Mouse (Mus musculus) limb, embryonic 14.5 days (tissue): ENCODE measurements around the gene Emid1. TPM values are rescaled to one million over a fixed set of nuclear protein-coding genes. Genes with fewer than 3 reads are reported as not detected.

Experiments
- ATAC-seq: fragments of 200-750 bp; cut with Nextera tagmentation; 2 replicates; pipeline ENCODE4 v1.8.0; 2017; ENCODE audit warnings: low read depth, moderate number of reproducible peaks, moderate TSS enrichment; ENCODE audit not compliant: low FRiP score
- DNase-seq: peaks from one replicate; pipeline ENCODE4 v3.0.0-alpha.2; 2015; ENCODE audit warnings: low spot score
- H3K27ac ChIP-seq: fragments of 300-500 bp; sonication (generic); replicated peaks from 2 replicates; pipeline ENCODE4 v1.5.1; 2014; ENCODE audit warnings: low read depth, mild to moderate bottlenecking, low read length, moderate library complexity, mixed read lengths
- H3K27me3 ChIP-seq: fragments of 300-500 bp; sonication (generic); 2 replicates; pipeline ENCODE4 v1.6.1; 2014; ENCODE audit warnings: low read length, mixed read lengths; ENCODE audit not compliant: control insufficient read depth, insufficient read depth
- H3K36me3 ChIP-seq: fragments of 300-500 bp; sonication (generic); 2 replicates; pipeline ENCODE4 v1.6.1; 2014; ENCODE audit warnings: mild to moderate bottlenecking, low read length, moderate library complexity, mixed read lengths; ENCODE audit not compliant: control insufficient read depth, insufficient read depth
- H3K4me1 ChIP-seq: fragments of 300-500 bp; sonication (generic); 2 replicates; pipeline ENCODE4 v1.6.1; 2014; ENCODE audit warnings: antibody characterized with exemption, low read length, mixed read lengths; ENCODE audit not compliant: control insufficient read depth, insufficient read depth
- H3K4me2 ChIP-seq: fragments of 300-500 bp; sonication (generic); replicated peaks from 2 replicates; pipeline ENCODE4 v1.6.1; 2014; ENCODE audit warnings: low read depth, mild to moderate bottlenecking, low read length, moderate library complexity; ENCODE audit not compliant: severe bottlenecking
- H3K4me3 ChIP-seq: fragments of 300-500 bp; sonication (generic); replicated peaks from 2 replicates; pipeline ENCODE4 v1.5.1; 2014; ENCODE audit warnings: low read length
- H3K9ac ChIP-seq: fragments of 300-500 bp; sonication (generic); 2 replicates; pipeline ENCODE4 v1.6.1; 2014; ENCODE audit warnings: mild to moderate bottlenecking, low read depth, low read length, moderate library complexity; ENCODE audit not compliant: severe bottlenecking
- H3K9me3 ChIP-seq: fragments of 300-500 bp; sonication (generic); 2 replicates; pipeline ENCODE4 v1.6.1; 2016; ENCODE audit warnings: low read length; ENCODE audit not compliant: control insufficient read depth
- POLR2A ChIP-seq: fragments of 200-500 bp; IDR thresholded peaks from 2 replicates; pipeline ENCODE4 v1.8.0; 2012; ENCODE audit warnings: inconsistent platforms, mild to moderate bottlenecking, moderate library complexity, borderline replicate concordance; ENCODE audit not compliant: insufficient read depth, insufficient read length; ENCODE audit errors: extremely low read depth
- WGBS: fragments of 180-500 bp; shearing (Covaris S2); extraction: QIAGEN DNeasy Blood & Tissue Kit; methylation state at CpG from one replicate; pipeline ENCODE4 v1.1.7; 2014; 5-methylcytosine and 5-hydroxymethylcytosine counted together
- polyA plus RNA-seq, 2 experiments: library from polyadenylated mRNA; depleted of rRNA in 1 of 2; stranded (reverse) in 1 of 2; unstranded in 1 of 2; fragments of >200 nt; fragmentation: Nextera tagmentation in 1 of 2; extraction: Ambion mirVana in 1 of 2; gene quantifications; 2 replicates each; pipeline versions ENCODE4 v1.2.1 to v1.2.3; 2012 to 2014

The Emid1 gene
- polyA plus RNA-seq, 2 experiments, result 25.3 to 32.2 TPM

GRCm38 (mm10) chr11:5132751-5133150, 19.3 kb downstream of the Emid1 start:
- Histone ChIP-seq H3K27ac (no peak overlapping the region), H3K4me3 (no peak overlapping the region), H3K36me3 (no peaks in the 10 kb centered on the region), H3K9me3 (no peaks in the 10 kb centered on the region), H3K9ac (no peak overlapping the region), H3K4me1 (no peaks in the 10 kb centered on the region), H3K27me3 (no peaks in the 10 kb centered on the region), H3K4me2 (no peak overlapping the region)
- WGBS, result 58% methylated on average over 4 of the region's 4 CpGs
- DNase-seq (no peak), ATAC-seq (no peak)
- TF ChIP-seq POLR2A, result no peak

GRCm38 (mm10) chr11:5130111-5130665, 21.9 kb downstream of the Emid1 start:
- no peak overlapping the region for H3K9ac ChIP-seq
- no peaks in the 10 kb centered on the region for H3K9me3 ChIP-seq
- H3K4me1 ChIP-seq, result no peaks in the 10 kb centered on the region
- H3K4me3 ChIP-seq, result no peak overlapping the region
- no peaks in the 10 kb centered on the region for H3K36me3 ChIP-seq
- TF ChIP-seq POLR2A, result no peak
- no peak overlapping the region for H3K27ac ChIP-seq
- DNase-seq (no peak), ATAC-seq (no peak)
- H3K4me2 ChIP-seq, result no peak overlapping the region
- 61% methylated on average over 4 of the region's 4 CpGs for WGBS
- no peaks in the 10 kb centered on the region for H3K27me3 ChIP-seq

- Histone ChIP-seq H3K4me2 (no peak overlapping the region), H3K9ac (no peak overlapping the region), H3K27ac (no peak overlapping the region), H3K9me3 (no peaks in the 10 kb centered on the region), H3K4me1 (no peaks in the 10 kb centered on the region), H3K4me3 (no peak overlapping the region), H3K27me3 (no peaks in the 10 kb centered on the region), H3K36me3 (no peaks in the 10 kb centered on the region)
- ATAC-seq, result no peak
- no peak for DNase-seq
- WGBS, result 38% methylated on average over 5 of the region's 5 CpGs
- TF ChIP-seq POLR2A, result no peak
Observed at GRCm38 (mm10) chr11:5129035-5129480, 23.0 kb downstream of the Emid1 start.

GRCm38 (mm10) chr11:5125713-5126112, 26.3 kb downstream of the Emid1 start:
- no peak for DNase-seq
- Histone ChIP-seq H3K4me2 (no peak overlapping the region), H3K36me3 (no peaks in the 10 kb centered on the region), H3K9me3 (no peaks in the 10 kb centered on the region), H3K9ac (no peak overlapping the region), H3K4me3 (no peak overlapping the region), H3K27me3 (no peaks in the 10 kb centered on the region), H3K4me1 (no peaks in the 10 kb centered on the region), H3K27ac (no peak overlapping the region)
- WGBS, result 79% methylated on average over 4 of the region's 4 CpGs
- ATAC-seq, result no peak
- TF ChIP-seq POLR2A, result no peak

GRCm38 (mm10) chr11:5114931-5115581, 37.0 kb downstream of the Emid1 start:
- peak; percentile 71 for ATAC-seq

More at GRCm38 (mm10) chr11:5114931-5115581, 37.0 kb downstream of the Emid1 start:
- WGBS, result 25% methylated on average over 13 of the region's 13 CpGs
- Histone ChIP-seq H3K4me1 (no peaks in the 10 kb centered on the region), H3K4me2 (no peak overlapping the region), H3K9me3 (no peaks in the 10 kb centered on the region), H3K36me3 (no peaks in the 10 kb centered on the region), H3K27me3 (no peaks in the 10 kb centered on the region), H3K4me3 (no peak overlapping the region), H3K27ac (no peak overlapping the region), H3K9ac (no peak overlapping the region)
- no peak for TF ChIP-seq POLR2A
- peak; percentile 80 for DNase-seq
